Mouse (Mus musculus) left cerebral cortex, adult 2 months (tissue): ENCODE data around the gene Crbn. TPM values are rescaled to one million over a fixed set of nuclear protein-coding genes. Genes with fewer than 3 reads are reported as not detected.

Experiments used
- DNase-seq, 2 experiments: peaks; one replicate each; pipeline ENCODE4 v3.0.0; 2021 to 2022; ENCODE audit warnings: low spot score in 2 of 2, mixed read lengths in 1 of 2; ENCODE audit errors: extremely low spot score in 1 of 2
- H3K27ac ChIP-seq: fragments of 200-600 bp; 2 replicates; pipeline ENCODE4 v1.8.1; 2022
- H3K4me3 ChIP-seq: fragments of 200-600 bp; 2 replicates; pipeline ENCODE4 v1.8.1; 2022
- CTCF ChIP-seq: fragments of 200-600 bp; IDR thresholded peaks from 2 replicates; pipeline ENCODE4 v1.8.1; 2022; ENCODE audit warnings: antibody characterized with exemption, mild to moderate bottlenecking, moderate library complexity
- intact Hi-C: fragments of 180-260 bp; cut with DNase I; formaldehyde crosslinking; loops from one replicate; pipeline ENCODE4 v1.15.1; 2025
- long read RNA-seq, 2 experiments: library from polyadenylated mRNA; stranded (forward); transcript quantifications; one replicate each; pipeline ENCODE4 v2.0.0; 2021; ENCODE audit warnings: borderline mapping rate in 2 of 2
- total RNA-seq, 2 experiments: library from RNA; stranded (reverse); gene quantifications; 2 replicates each; pipeline ENCODE4 v1.2.3; 2021

Crbn gene
- total RNA-seq: 100 to 1,000 TPM in 1 of 2 experiments, 10 to 100 TPM in 1; 93.1 to 103 TPM
- long read RNA-seq, experiment 1, transcript Crbn-202 (11 exons, 2,084 nt): major isoform, 58 of 85 reads
- long read RNA-seq, experiment 1, transcript Crbn-201 (11 exons, 2,072 nt): minor isoform, 21 of 85 reads
- long read RNA-seq, experiment 1, partial matches to known transcripts: 2 of 85 reads
- long read RNA-seq, experiment 1, other reads (novel, unspliced or antisense): 3 of 85 reads
- long read RNA-seq, experiment 2, transcript Crbn-201 (11 exons, 2,072 nt): minor isoform, 10 of 46 reads
- long read RNA-seq, experiment 2, transcript Crbn-202 (11 exons, 2,084 nt): major isoform, 28 of 46 reads
- long read RNA-seq, experiment 2, partial matches to known transcripts: 3 of 46 reads
- long read RNA-seq, experiment 2, other reads (novel, unspliced or antisense): 4 of 46 reads

DNA sequence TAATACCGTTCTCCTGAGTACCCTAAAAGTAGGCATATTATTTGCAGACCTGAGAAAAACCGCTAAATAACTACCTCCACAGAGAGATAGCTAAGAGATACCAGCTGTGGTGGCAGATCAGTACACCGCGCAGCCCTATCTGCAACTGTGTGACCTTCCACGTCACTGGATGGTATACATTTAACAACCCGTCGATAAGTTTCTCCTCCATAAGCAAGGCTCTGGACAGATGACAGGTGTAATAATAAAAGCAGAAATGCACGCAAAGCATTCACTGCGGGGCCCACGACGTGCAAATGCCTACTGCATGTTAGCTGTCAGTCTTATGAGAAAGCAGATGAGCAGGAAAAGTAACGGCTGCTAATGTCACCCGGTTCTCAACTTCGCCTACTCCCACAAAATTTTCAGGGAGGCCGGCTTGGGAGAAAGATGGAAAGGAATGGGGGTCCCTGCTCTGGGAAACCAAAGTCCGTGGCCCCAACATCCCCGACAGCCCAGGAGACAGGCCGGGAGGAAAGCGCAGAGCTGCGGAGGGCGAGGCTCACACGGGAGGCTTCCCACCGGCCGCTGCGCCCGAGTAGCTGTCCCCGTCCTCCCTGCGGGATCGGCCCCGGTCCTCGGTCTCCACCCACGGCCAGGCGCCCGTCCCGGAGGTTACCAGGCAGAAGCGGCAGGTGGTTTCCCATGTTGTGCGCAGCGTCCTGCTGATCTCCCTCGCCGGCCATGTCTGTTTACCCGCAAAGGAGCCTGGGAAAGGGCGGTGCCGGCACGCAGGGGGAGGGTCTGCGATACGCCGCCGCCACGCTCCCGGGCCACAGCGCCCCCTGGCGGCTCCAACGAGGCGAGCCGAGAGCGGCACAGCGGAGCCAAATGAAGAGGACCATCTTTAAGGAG lies at the start of gene Crbn:
Gene Crbn, minus strand, starts transcription at position 745 of the 894 bp plus-strand sequence.
- DNase-seq: peak; percentile 90 to 97
- intact Hi-C loops: loop anchor here (2.0 to 10.0 kb wide), 2 partner anchors 31 to 925 kb away; partner anchors contain the start of gene Trnt1
- H3K4me3 ChIP-seq: peak within 1 kb of the TSS; percentile 74
- peak; percentile 99 for TF ChIP-seq CTCF
- peak within 1 kb of the TSS; percentile 68 for H3K27ac ChIP-seq

DNA sequence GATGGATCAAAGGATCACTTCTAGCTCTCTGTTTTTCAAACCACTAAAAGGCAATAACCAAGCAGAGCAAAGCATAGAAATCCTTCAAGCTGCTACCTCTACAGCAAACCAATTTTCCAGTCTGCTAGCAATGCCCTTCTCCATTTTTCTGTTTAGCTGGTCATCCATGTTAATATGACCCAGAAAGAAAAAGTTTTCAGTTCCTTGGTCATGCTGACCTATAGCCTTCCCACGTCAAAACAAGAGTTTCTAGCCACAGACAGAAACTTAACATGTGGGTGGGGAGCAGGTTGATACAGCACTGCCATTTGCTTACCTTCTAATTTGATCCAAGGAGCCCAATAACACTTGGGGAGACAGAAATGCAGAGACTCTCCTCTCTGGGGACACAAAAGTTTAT lies 40.3 kb upstream of the Crbn start:
- no peak overlapping the region for H3K4me3 ChIP-seq
- no peak for DNase-seq
- intact Hi-C loops: no loop called here
- TF ChIP-seq CTCF: no peak
- no peak overlapping the region for H3K27ac ChIP-seq

- Histone ChIP-seq H3K27ac (no peak overlapping the region), H3K4me3 (no peak overlapping the region)
- no peak for DNase-seq
- TF ChIP-seq CTCF: no peak
- intact Hi-C loops: no loop called here
Measured at GRCm38 (mm10) chr6:106838053-106838452, 38.2 kb upstream of the Crbn start.

DNA sequence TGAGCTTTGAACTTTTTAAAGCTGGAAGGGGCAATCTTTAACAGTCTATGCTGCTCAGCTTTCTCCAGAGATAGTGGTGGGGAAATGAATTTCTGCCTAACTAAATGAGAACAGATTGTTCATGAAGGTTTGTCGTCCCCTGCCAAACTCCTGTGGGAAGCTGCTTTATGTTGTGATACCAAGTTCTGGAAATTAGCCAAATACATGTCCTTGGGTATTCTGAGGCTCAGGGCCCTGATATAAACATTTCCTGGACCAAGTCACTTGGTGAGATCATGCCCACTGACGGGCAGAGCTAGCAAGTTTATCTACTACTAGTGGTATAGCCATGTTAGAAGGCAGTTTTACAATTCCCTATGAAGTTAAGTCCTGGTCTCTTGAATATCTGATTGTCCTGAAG lies 35.4 kb upstream of the Crbn start:
- TF ChIP-seq CTCF: no peak
- Histone ChIP-seq H3K4me3 (no peak overlapping the region), H3K27ac (no peak overlapping the region)
- intact Hi-C loops: no loop called here
- no peak for DNase-seq

GRCm38 (mm10) chr6:106822329-106822728 lies 22.5 kb upstream of the Crbn start:
- TF ChIP-seq CTCF: peak; percentile 52
- H3K4me3 ChIP-seq: no peak overlapping the region
- H3K27ac ChIP-seq: no peak overlapping the region
- intact Hi-C loops: loop anchor here (2.0 to 10.0 kb wide), 3 partner anchors 712 to 1232 kb away; no protein-coding TSS in a partner anchor
- peak in 1 of 2 experiments; percentile 27 for DNase-seq

- intact Hi-C loops: loop anchor here (5.0 to 10.0 kb wide), 2 partner anchors 714 to 892 kb away; no protein-coding TSS in a partner anchor
- no peak for TF ChIP-seq CTCF
- no peak overlapping the region for H3K27ac ChIP-seq
- no peak overlapping the region for H3K4me3 ChIP-seq
- DNase-seq: no peak
Measured at GRCm38 (mm10) chr6:106820566-106820965, 20.7 kb upstream of the Crbn start.

DNA sequence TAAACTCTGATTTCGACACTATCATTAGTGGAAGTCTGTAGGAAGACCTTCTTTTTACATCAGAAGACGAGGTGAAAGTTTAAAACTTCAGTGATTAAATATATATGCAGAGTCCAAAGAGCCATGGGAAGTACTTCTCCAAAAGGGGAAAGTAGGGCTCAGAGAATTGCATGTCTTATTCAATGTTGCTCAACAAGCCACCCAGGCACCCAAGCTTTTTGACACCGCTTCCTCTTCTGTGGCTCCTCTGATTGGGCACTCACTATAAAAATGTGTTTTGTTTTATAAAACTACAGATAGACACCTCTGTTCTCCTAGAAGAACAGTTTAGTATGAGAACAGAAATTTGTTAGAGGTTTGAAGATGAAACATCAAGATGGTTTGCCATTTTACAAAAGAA lies 20.0 kb upstream of the Crbn start:
- intact Hi-C loops: loop anchor here (5.0 to 10.0 kb wide), 2 partner anchors 715 to 892 kb away; no protein-coding TSS in a partner anchor
- no peak for TF ChIP-seq CTCF
- no peak overlapping the region for H3K27ac ChIP-seq
- DNase-seq: no peak
- H3K4me3 ChIP-seq: no peak overlapping the region

DNA sequence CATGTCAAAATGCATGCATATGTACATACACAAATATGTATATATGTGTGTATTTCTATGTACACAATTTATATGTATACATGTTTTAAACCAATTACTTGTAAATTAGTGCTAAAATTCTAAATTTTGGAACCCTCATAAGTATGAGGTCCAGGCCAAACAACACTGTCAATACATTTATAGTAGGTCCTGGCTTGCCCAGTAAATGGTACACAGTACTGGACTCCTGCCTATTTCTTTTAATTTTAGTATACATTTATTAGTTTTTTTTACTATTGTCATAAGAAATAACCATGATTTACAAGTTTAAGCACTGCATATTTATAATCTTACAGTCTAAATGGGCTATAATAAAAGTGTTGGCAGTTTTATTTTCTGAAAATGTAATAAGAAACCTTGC lies 19.4 kb upstream of the Crbn start:
- no peak overlapping the region for H3K4me3 ChIP-seq
- DNase-seq: no peak
- intact Hi-C loops: no loop called here

GRCm38 (mm10) chr6:106810686-106811085 lies 10.8 kb upstream of the Crbn start:
- intact Hi-C loops: no loop called here
- Histone ChIP-seq H3K27ac (no peak overlapping the region), H3K4me3 (no peak overlapping the region)
- TF ChIP-seq CTCF: no peak
- DNase-seq: no peak

More for the DNA sequence above, 19.4 kb upstream of the Crbn start:
- TF ChIP-seq CTCF: no peak
- no peak overlapping the region for H3K27ac ChIP-seq

DNA sequence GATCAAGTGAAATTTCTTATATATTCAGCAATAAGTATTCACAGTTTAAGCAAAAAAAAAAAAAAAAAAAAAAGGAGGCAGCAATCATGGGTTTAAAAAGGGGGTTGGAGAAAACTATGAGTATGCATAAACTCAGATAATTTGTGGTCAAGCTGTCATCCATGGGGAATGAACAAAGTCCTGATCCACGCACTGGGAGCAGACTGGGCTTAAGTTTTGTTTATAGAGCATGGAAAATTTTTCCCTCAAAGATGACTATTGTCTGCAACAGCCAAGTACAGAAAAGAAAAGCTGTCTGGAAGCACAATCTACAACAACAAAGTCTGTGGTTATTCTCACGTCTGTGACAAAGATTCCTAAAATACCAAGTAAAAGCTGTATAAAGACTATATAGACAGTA lies 9.3 kb upstream of the Crbn start:
- DNase-seq: no peak
- no peak for TF ChIP-seq CTCF
- no peak overlapping the region for H3K27ac ChIP-seq
- no peak overlapping the region for H3K4me3 ChIP-seq
- intact Hi-C loops: loop anchor here (5.0 to 10.0 kb wide), 2 partner anchors 916 to 1248 kb away; no protein-coding TSS in a partner anchor

- no peak overlapping the region for H3K27ac ChIP-seq
- TF ChIP-seq CTCF: peak; percentile 73
- no peak for DNase-seq
- H3K4me3 ChIP-seq: no peak overlapping the region
- intact Hi-C loops: loop anchor here (5.0 to 10.0 kb wide), 2 partner anchors 920 to 1252 kb away; no protein-coding TSS in a partner anchor
Measured at GRCm38 (mm10) chr6:106804904-106805303, 5.0 kb upstream of the Crbn start.

GRCm38 (mm10) chr6:106800227-106800557 lies 315 bp upstream of the Crbn start:
- intact Hi-C loops: loop anchor here (10.0 kb wide), 1 partner anchor 925 kb away; no protein-coding TSS in a partner anchor
- TF ChIP-seq CTCF: no peak
- Histone ChIP-seq H3K4me3 (peak overlapping the region; percentile 74), H3K27ac (0 out of 2 replicates have a peak overlapping the region, but pooled peaks have one; percentile 2)
- DNase-seq: no peak
